Mouse (Mus musculus): ENCODE results near the gene Otulin.

DNA sequence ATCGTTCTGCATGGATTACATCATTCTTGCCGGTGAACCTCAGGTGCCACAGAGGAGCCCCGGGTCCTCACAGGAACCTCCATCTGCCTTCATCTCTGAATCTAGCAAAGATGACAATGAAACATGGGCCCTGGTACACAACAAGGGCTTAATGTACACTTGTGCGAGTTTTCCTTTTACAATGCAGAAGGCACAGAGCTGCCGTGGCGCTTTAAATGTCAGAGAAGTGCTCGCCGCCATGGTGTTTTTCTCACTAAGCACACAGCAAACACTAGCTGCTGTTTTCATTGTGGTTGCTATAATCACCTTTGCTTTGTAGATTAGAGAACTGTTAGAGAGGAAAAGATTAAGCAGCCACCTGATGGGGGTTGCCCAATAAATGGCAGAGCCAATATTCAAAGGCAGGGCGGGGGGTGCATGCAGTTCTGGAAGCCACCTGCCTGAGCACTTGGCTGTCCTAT lies 37.5 kb upstream of the Otulin start:
- no peak for TF ChIP-seq CTCF (IDR thresholded peaks at IDR 0.05; ENCODE audit: low read depth)
- TF ChIP-seq EP300 (IDR thresholded peaks at IDR 0.05; ENCODE audit: low read depth): no peak

Data from liver, embryonic 14.5 days (tissue).